Mouse (Mus musculus): ENCODE measurements around the gene Pdcd4. TPM values are rescaled to one million over a fixed set of nuclear protein-coding genes. Genes with fewer than 3 reads are reported as not detected.

Pdcd4 gene
- polyA plus RNA-seq (2012; rRNA removed), result 7.7 and 8.0 TPM in 2 replicates

DNA sequence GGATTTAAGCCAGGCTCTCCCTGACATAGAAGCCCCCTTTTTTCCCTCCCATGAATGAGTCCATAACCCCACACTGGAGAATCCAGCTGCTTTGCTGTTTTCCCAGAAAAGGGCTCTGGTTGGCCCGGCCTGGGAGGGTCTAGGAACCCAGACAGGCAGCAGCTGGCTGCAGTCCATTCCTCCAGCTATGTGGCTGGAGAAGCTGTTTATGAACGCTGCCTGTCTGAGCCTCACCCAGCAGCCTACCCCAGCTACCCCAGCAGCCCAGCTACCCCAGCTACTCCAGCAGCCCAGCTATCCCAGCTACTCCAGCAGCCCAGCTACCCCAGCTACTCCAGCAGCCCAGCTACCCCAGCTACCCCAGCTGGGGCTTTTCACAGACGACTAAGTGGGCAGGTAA is at the start of gene Pdcd4:
Gene Pdcd4 (plus strand): TSS at position 171 of the 400 bp plus-strand sequence.

DNA sequence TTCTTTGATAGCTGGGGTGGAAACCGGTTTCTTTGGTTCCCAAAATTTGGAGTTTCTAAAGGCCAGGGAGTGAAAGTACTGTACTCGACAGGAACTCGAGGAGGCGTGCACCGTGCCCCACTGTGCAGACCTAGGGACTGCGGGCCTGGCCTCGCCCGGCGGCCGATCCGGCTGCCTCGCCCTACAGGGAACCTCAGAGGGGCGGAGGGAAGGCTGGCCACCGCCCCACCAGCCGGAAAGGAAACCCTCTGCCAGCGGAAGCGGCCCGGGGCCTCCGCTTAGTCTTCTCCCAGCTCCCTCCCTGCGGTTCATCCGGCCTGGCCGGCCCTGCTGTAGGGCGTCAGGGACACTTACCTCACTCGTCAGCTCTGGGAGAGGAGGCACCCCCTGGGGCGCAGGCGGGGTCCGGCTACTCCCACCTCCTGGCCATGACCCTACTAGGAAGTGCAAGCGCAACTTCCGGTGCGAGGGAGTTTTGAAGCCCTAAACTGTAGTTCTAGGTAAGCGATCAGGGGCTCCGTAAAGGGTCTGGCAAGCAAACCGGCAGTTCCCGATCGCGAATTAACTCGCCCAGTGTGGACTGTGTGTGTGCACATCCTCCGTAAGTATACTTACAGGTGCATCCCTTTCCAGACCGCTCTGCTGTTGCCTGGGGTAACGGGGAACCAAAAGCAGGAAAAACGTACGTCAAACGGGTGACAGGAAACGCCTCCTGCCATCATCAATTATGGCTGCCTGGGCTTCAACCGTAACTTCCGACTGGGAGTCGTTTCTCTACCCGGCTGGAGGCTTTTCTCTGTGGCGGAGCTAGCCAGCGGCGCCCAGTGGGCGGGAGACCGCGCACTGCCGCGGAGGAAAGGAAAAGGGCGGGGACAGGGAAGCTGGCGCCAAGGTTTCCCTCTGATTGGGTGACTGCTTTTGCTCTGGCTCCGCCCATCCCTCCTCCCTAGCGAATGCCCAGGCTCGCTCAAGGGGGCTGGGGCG is 52.1 kb downstream of the Pdcd4 start, which contains the start of the genes Shoc2 and Bbip1:
Gene Shoc2 (plus strand): TSS at position 505 of the 984 bp plus-strand sequence.
Gene Bbip1 (minus strand): TSS at position 826 of the 984 bp plus-strand sequence.

Other genes starting within 250 kb of the Pdcd4 start
- gene Rbm20, start 214.9 kb upstream of the Pdcd4 start, polyA plus RNA-seq (2012; rRNA removed), result 0.03 and 0.12 TPM in 2 replicates
- gene Shoc2, start 52.1 kb downstream of the Pdcd4 start, polyA plus RNA-seq (2012; rRNA removed), result 9.6 and 10.8 TPM in 2 replicates
- 32.4 and 32.6 TPM in 2 replicates for gene Bbip1, start 52.4 kb downstream of the Pdcd4 start, polyA plus RNA-seq (2012; rRNA removed)
- 0.09 and 0.15 TPM in 2 replicates for gene Adra2a, start 151.9 kb downstream of the Pdcd4 start, polyA plus RNA-seq (2012; rRNA removed)